Mouse (Mus musculus) stomach, postnatal 0 days (tissue): ENCODE data around the gene Olfr1445.

ENCODE experiments used
- CTCF ChIP-seq: IDR thresholded peaks from 2 replicates; pipeline ENCODE4 v1.5.1; 2016; ENCODE audit warnings: antibody characterized with exemption, low read depth, mild to moderate bottlenecking, moderate library complexity
- EP300 ChIP-seq: optimal IDR thresholded peaks from 2 replicates; pipeline ENCODE3; 2016; ENCODE audit warnings: antibody characterized with exemption

DNA sequence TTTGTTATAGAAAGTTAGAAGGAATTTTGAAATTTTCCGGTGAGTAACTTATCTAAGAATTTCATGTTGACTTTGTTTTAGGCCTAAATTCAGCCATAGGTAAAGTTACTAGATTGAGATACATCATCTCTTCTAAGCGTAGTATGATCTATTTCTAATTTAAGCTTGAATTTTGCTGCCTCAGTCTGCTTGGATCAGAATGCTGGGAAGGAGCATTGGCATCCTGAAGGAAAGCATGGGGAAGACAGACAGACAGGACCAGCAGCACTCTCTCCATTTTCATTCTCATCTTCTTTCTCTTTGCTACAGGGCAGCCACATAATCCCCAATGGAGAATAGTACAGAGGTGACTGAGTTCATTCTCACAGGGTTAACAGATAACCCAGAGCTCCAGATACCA, at the start of gene Olfr1445:
- TF ChIP-seq CTCF, result no peak
- no peak for TF ChIP-seq EP300
